Mouse (Mus musculus) heart, embryonic 10.5 days (tissue): ENCODE results near the gene Chst11. TPM values are rescaled to one million over a fixed set of nuclear protein-coding genes. Genes with fewer than 3 reads are reported as not detected.

ENCODE experiments used
- DNase-seq: peaks from one replicate; pipeline ENCODE4 v3.0.0-alpha.2; 2017; ENCODE audit warnings: low spot score
- H3K27ac ChIP-seq: fragments of 300-500 bp; sonication (generic); 2 replicates; pipeline ENCODE4 v1.5.1; 2016; ENCODE audit warnings: mild to moderate bottlenecking
- H3K27me3 ChIP-seq: fragments of 300-500 bp; sonication (generic); 2 replicates; pipeline ENCODE4 v1.6.1; 2016; ENCODE audit warnings: mild to moderate bottlenecking; ENCODE audit not compliant: poor library complexity, insufficient read depth, severe bottlenecking
- H3K36me3 ChIP-seq: fragments of 300-500 bp; sonication (generic); 2 replicates; pipeline ENCODE4 v1.6.1; 2016; ENCODE audit warnings: mild to moderate bottlenecking, moderate library complexity
- H3K4me1 ChIP-seq: fragments of 300-500 bp; sonication (generic); 2 replicates; pipeline ENCODE4 v1.6.1; 2016; ENCODE audit warnings: mild to moderate bottlenecking
- H3K4me3 ChIP-seq: fragments of 300-500 bp; sonication (generic); 2 replicates; pipeline ENCODE4 v1.5.1; 2016; ENCODE audit warnings: mild to moderate bottlenecking, moderate library complexity
- H3K9me3 ChIP-seq: fragments of 300-500 bp; sonication (generic); 2 replicates; pipeline ENCODE4 v1.6.1; 2016; ENCODE audit warnings: mild to moderate bottlenecking, moderate library complexity
- WGBS: fragments of 180-500 bp; shearing (Covaris S2); methylation state at CpG from one replicate; pipeline ENCODE4 v1.1.7; 2016; 5-methylcytosine and 5-hydroxymethylcytosine counted together
- polyA plus RNA-seq: library from polyadenylated mRNA; unstranded; fragments of >200 nt; fragmentation: Nextera tagmentation; extraction: Ambion mirVana; gene quantifications from 2 replicates; pipeline ENCODE4 v1.2.1, GENCODE M21; 2016

Gene Chst11
- polyA plus RNA-seq, 1 experiment from 2014 or later = 1.2 TPM

GRCm38 (mm10) chr10:83244131-83244530 lies 258.8 kb downstream of the Chst11 start:
- no peaks in the 10 kb centered on the region for H3K9me3 ChIP-seq
- no peak for DNase-seq
- H3K27me3 ChIP-seq = peaks cover 2% of the 10 kb centered on the region; the same call in 1 of the 2 replicates
- H3K4me1 ChIP-seq = peaks cover 18% of the 10 kb centered on the region
- H3K36me3 ChIP-seq = no peaks in the 10 kb centered on the region
- 62% methylated on average over 6 of the region's 6 CpGs for WGBS
- no peak overlapping the region for H3K4me3 ChIP-seq
- H3K27ac ChIP-seq = no peak overlapping the region

Other genes with a start within 250 kb of the Chst11 start
- 26.8 and 37.2 TPM in 2 replicates for gene Nfyb, start 221.4 kb upstream of the Chst11 start, polyA plus RNA-seq
- gene Txnrd1, start 151.5 kb upstream of the Chst11 start, polyA plus RNA-seq = 102 and 120 TPM in 2 replicates
- 0.28 and 0.55 TPM in 2 replicates for gene Eid3, start 118.9 kb upstream of the Chst11 start, polyA plus RNA-seq